Comparison of ENCODE assay signal across 7 mouse cellular contexts in genomic region chr9:64253021-64253904, GRCm38 (mm10). TPM values are rescaled to one million over a fixed set of nuclear protein-coding genes. Genes with fewer than 3 reads are reported as not detected.
DNase-seq lines count a peak whose midpoint lies in the region; ATAC-seq lines count a peak whose summit lies in the region.

Gene Map2k1 (minus strand): TSS chr9:64253631.

- peak; percentile 100 for DNase-seq in adrenal gland, adult 2 months
- DNase-seq in embryo, embryonic 11.5 days (ENCODE audit: low read depth, low spot score) = peak; percentile 99
- DNase-seq in gastrocnemius, postnatal 36 days = peak; percentile 99 to 100
- DNase-seq in left cerebral cortex, postnatal 25 days (ENCODE audit: low spot score in 2 of 2) = peak; percentile 99 to 100
- DNase-seq in midbrain, embryonic 10.5 days (ENCODE audit: low spot score) = peak; percentile 100
- peak; percentile 100 for DNase-seq in right cerebral cortex, postnatal 4 days

- no peaks in the 10 kb centered on the region for H3K36me3 ChIP-seq in intestine, embryonic 15.5 days
- peaks cover 14% of the 10 kb centered on the region for H3K36me3 ChIP-seq in midbrain, embryonic 10.5 days

- H3K27ac ChIP-seq in intestine, embryonic 15.5 days = peak within 1 kb of the TSS; percentile 93
- H3K27ac ChIP-seq in midbrain, embryonic 10.5 days (replicated peaks) = peak within 1 kb of the TSS; percentile 94

- no peaks in the 10 kb centered on the region for H3K9me3 ChIP-seq in intestine, embryonic 15.5 days
- H3K9me3 ChIP-seq in midbrain, embryonic 10.5 days (replicated peaks) = no peaks in the 10 kb centered on the region

- H3K4me2 ChIP-seq in intestine, embryonic 15.5 days (replicated peaks) = peak within 1 kb of the TSS; percentile 67

- no peaks in the 10 kb centered on the region for H3K27me3 ChIP-seq in intestine, embryonic 15.5 days (replicated peaks)
- H3K27me3 ChIP-seq in midbrain, embryonic 10.5 days (ENCODE audit: low read depth, poor library complexity, severe bottlenecking) = no peaks in the 10 kb centered on the region

- H3K9ac ChIP-seq in intestine, embryonic 15.5 days = peak within 1 kb of the TSS; percentile 81

- peak within 1 kb of the TSS; percentile 72 for H3K4me3 ChIP-seq in intestine, embryonic 15.5 days (replicated peaks)
- H3K4me3 ChIP-seq in midbrain, embryonic 10.5 days = peak within 1 kb of the TSS; percentile 95

- under 1% methylated on average over 89 of the region's 89 CpGs for WGBS in intestine, embryonic 15.5 days
- under 1% methylated on average over 89 of the region's 89 CpGs for WGBS in midbrain, embryonic 10.5 days

- H3K4me1 ChIP-seq in intestine, embryonic 15.5 days (replicated peaks) = peaks cover 16% of the 10 kb centered on the region
- H3K4me1 ChIP-seq in midbrain, embryonic 10.5 days = peaks cover 33% of the 10 kb centered on the region

- intact Hi-C loops in gastrocnemius, postnatal 36 days (cut with DNase I) = loop anchor here (1.0 to 5.0 kb wide), 2 partner anchors 74 to 131 kb away; partner anchors contain the start of gene Snapc5
- intact Hi-C loops in left cerebral cortex, postnatal 25 days (cut with DNase I) = loop anchor here (1.0 to 2.0 kb wide), 2 partner anchors 30 to 74 kb away; partner anchors contain the start of gene Snapc5

- ATAC-seq in intestine, embryonic 15.5 days = peak; percentile 99

RNA-seq across cellular contexts. Expression of gene Map2k1, which starts in this region (rescaled TPM):
- total RNA-seq in adrenal gland, adult 2 months (2021) = 100 to 1,000 TPM in 1 of 2 experiments, 10 to 100 TPM in 1; 64.3 to 103 TPM
- polyA plus RNA-seq in adrenal gland, adult 2 months (2012; rRNA removed) = 29.1 and 34.1 TPM in 2 replicates
- 10 to 100 TPM; 48.1 to 50.7 TPM for total RNA-seq in gastrocnemius, postnatal 36 days (2021)
- polyA plus RNA-seq in intestine, embryonic 15.5 days (2015; fragmentation: Nextera tagmentation; extraction: Ambion mirVana) = 97.9 and 102 TPM in 2 replicates
- 100 to 1,000 TPM; 286 to 290 TPM for total RNA-seq in left cerebral cortex, postnatal 25 days (2021)
- polyA plus RNA-seq in midbrain, embryonic 10.5 days (2016; fragmentation: Nextera tagmentation; extraction: Ambion mirVana) = 75.9 and 86.7 TPM in 2 replicates

Comparison
In these comparisons a context has a peak if more than half of its experiments do, and no peak if none do; other contexts are left out.
1. Peak in every context shown above with its lines: DNase-seq, ATAC-seq, H3K4me3 ChIP-seq and H3K27ac ChIP-seq.